Mouse (Mus musculus) midbrain, embryonic 16.5 days (tissue): ENCODE measurements around the gene Calcoco2. TPM values are rescaled to one million over a fixed set of nuclear protein-coding genes. Genes with fewer than 3 reads are reported as not detected.

ENCODE experiments used
- ATAC-seq: fragments of 200-750 bp; cut with Nextera tagmentation; 2 replicates; pipeline ENCODE4 v1.8.0; 2017; ENCODE audit warnings: moderate TSS enrichment
- H3K27ac ChIP-seq: fragments of 300-500 bp; sonication (generic); 2 replicates; pipeline ENCODE4 v1.5.1; 2014; ENCODE audit warnings: mild to moderate bottlenecking, low read length, mixed read lengths
- H3K27me3 ChIP-seq: fragments of 300-500 bp; sonication (generic); 2 replicates; pipeline ENCODE4 v1.6.1; 2014; ENCODE audit warnings: low read depth, low read length, mixed read lengths; ENCODE audit not compliant: control insufficient read depth, insufficient read depth
- H3K36me3 ChIP-seq: fragments of 300-500 bp; sonication (generic); 2 replicates; pipeline ENCODE4 v1.6.1; 2014; ENCODE audit warnings: mild to moderate bottlenecking, low read length, moderate library complexity, mixed read lengths; ENCODE audit not compliant: control insufficient read depth, insufficient read depth
- H3K4me1 ChIP-seq: fragments of 300-500 bp; sonication (generic); 2 replicates; pipeline ENCODE4 v1.6.1; 2014; ENCODE audit warnings: mild to moderate bottlenecking, low read length, mixed read lengths; ENCODE audit not compliant: control insufficient read depth, insufficient read depth
- H3K4me2 ChIP-seq: fragments of 300-500 bp; sonication (generic); 2 replicates; pipeline ENCODE4 v1.6.1; 2014; ENCODE audit warnings: mild to moderate bottlenecking, low read length, mixed read lengths
- H3K4me3 ChIP-seq: fragments of 300-500 bp; sonication (generic); 2 replicates; pipeline ENCODE4 v1.5.1; 2014; ENCODE audit warnings: low read depth, mild to moderate bottlenecking, low read length, moderate library complexity, mixed read lengths
- H3K9ac ChIP-seq: fragments of 300-500 bp; sonication (generic); 2 replicates; pipeline ENCODE4 v1.6.1; 2014; ENCODE audit warnings: low read depth, low read length, mixed read lengths
- H3K9me3 ChIP-seq: fragments of 300-500 bp; sonication (generic); replicated peaks from 2 replicates; pipeline ENCODE4 v1.6.1; 2014; ENCODE audit warnings: mild to moderate bottlenecking, low read length, mixed read lengths; ENCODE audit not compliant: control insufficient read depth, poor library complexity, severe bottlenecking
- WGBS: fragments of 180-500 bp; shearing (Covaris S2); extraction: QIAGEN DNeasy Blood & Tissue Kit; methylation state at CpG from one replicate; pipeline ENCODE4 v1.1.7; 2014; 5-methylcytosine and 5-hydroxymethylcytosine counted together
- polyA plus RNA-seq: library from polyadenylated mRNA; unstranded; fragments of >200 nt; fragmentation: Nextera tagmentation; extraction: Ambion mirVana; gene quantifications from 2 replicates; pipeline ENCODE4 v1.2.1, GENCODE M21; 2015

The Calcoco2 gene
- 0.17 TPM in 1 of 2 replicates, not detected in the other for polyA plus RNA-seq

DNA sequence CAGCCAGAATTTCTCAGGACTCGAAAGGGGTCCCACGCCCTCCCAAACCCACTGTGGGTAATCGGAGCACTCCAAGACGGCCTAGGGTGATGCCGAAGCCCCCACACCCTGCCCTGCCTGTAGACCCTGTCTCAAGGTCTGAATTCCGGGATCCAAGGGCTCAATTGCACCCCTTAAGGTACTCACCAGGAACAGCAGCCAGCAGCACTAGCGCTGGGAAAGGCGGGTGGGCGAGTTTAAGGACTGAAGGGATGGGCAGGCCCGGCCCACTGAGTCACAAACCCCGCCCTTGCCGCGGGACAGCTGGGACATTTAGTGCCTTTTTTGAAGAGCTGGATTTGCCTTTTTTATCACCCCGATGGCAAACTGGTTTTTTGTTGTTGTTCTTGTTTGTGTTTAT, at the start of gene Calcoco2:
Gene Calcoco2, minus strand, starts transcription at position 214 of the 400 bp plus-strand sequence.
- 46% methylated on average over 14 of the region's 14 CpGs for WGBS
- H3K9ac ChIP-seq: no peak within 1 kb of the TSS
- no peak within 1 kb of the TSS for H3K4me2 ChIP-seq
- H3K27me3 ChIP-seq: no peaks in the 10 kb centered on the region
- ATAC-seq: no peak
- no peaks in the 10 kb centered on the region for H3K9me3 ChIP-seq
- no peak within 1 kb of the TSS for H3K27ac ChIP-seq
- no peaks in the 10 kb centered on the region for H3K36me3 ChIP-seq
- H3K4me1 ChIP-seq: no peaks in the 10 kb centered on the region
- H3K4me3 ChIP-seq: no peak within 1 kb of the TSS

DNA sequence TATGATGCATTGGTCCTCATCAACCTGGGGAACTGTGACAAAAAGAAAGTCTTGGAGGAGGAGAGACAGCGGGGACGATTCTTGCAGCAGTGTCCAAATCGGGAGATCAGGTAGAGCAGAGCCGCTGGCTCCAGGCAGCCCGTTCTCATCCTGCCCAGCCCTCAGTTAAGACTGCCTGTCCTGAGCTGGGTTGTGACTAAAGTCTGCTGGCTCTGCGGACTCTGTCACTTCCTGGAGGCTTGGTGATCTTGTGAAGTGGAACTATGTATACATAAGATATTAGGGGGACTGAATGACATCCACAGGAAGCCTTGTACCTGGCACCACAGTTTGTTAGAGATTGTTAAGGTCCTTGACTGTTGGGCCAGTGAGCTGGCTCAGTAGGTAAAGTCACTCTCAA, 35.7 kb upstream of the Calcoco2 start:
- Histone ChIP-seq H3K4me2 (no peak overlapping the region), H3K36me3 (no peaks in the 10 kb centered on the region), H3K9ac (no peak overlapping the region), H3K27ac (no peak overlapping the region), H3K4me3 (no peak overlapping the region), H3K4me1 (no peaks in the 10 kb centered on the region; the same call in 1 of the 2 replicates), H3K9me3 (no peaks in the 10 kb centered on the region), H3K27me3 (peaks cover 35% of the 10 kb centered on the region)
- WGBS: 75% methylated on average over 6 of the region's 6 CpGs
- ATAC-seq: no peak

DNA sequence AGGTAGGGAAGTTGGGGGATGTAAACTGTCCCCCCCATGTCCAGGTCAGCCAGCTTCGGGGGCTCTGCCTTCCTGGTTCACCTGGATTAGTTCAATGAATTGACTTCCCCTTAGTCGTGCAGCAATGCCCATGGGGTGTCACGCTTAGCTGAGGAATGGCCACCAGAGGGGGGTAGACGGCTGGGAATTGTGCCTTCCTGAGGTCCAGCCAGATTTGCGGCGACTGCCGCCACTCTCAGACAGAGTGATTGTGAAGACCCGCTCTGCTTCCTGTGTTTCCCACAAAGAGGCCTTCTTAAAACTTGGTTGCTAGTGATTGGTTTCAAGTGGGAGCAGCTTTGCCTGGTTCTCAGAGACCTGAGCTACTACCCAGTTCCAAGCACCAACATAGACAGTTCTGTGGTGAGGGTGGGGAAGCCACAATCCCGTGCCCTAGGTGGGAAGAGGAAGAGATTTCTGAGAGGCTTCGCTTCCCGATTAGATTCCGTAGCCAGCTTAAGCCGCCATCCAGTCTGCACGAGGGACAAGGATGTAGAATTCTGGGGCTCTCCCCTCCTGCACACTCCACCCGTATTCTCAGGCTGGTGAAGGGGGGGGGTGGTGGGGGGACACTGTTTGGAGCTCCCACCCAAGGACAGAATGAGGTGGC, 34.0 kb upstream of the Calcoco2 start:
- H3K27me3 ChIP-seq: peaks cover 35% of the 10 kb centered on the region
- H3K4me2 ChIP-seq: peak overlapping the region; percentile 36
- no peak overlapping the region for H3K27ac ChIP-seq
- 2% methylated on average over 15 of the region's 15 CpGs for WGBS
- H3K36me3 ChIP-seq: no peaks in the 10 kb centered on the region
- 0 out of 2 replicates have a peak overlapping the region, but pooled peaks have one; percentile 30 for H3K9ac ChIP-seq
- ATAC-seq: no peak
- no peaks in the 10 kb centered on the region; the same call in 1 of the 2 replicates for H3K4me1 ChIP-seq
- H3K9me3 ChIP-seq: no peaks in the 10 kb centered on the region
- no peak overlapping the region for H3K4me3 ChIP-seq

DNA sequence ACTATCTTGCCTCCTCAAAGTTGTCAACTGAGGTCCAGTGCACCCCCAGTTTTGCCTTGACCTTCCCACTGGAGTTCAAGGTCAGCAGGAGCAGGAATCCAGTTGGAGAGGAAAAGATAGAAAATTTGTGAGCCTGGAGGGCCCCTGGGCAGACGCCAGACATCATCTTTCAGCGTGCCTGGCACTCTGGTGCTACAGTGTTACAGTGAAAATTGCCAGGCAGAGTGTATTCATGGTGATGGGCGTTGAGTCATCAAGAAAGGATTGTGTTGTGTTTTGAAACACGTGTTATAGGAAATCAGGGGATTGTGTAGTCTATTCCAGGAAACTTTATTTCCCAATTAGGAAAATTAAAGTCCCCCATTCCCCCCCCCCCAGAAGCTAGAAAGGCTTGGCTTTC, 32.0 kb upstream of the Calcoco2 start:
- ATAC-seq: no peak
- WGBS: 68% methylated on average over 4 of the region's 4 CpGs
- peaks cover 30% of the 10 kb centered on the region for H3K27me3 ChIP-seq

DNA sequence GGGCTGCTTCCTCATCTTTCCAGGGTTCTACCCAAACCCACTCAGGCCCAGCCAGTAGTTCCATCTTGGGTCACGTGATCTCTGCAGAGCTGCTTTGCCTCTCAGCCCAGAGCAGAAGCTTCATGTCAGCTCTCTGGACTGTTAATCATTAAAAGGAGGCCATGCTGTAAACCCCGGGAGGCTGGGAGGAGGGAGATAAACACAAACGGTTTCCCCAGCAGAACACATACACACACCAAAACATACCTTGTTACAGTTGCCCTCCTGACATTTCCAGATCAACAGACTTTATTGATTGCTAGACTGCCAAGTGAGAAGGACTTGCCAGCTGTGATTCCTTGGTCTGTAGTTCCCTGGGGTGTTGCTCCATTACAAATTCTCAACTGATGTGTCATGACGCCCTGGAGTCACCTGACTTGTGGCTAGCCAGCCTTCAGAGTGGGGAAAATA, 29.0 kb upstream of the Calcoco2 start:
- Histone ChIP-seq H3K9me3 (no peaks in the 10 kb centered on the region), H3K4me2 (no peak overlapping the region), H3K27ac (no peak overlapping the region), H3K36me3 (no peaks in the 10 kb centered on the region), H3K4me1 (no peaks in the 10 kb centered on the region; the same call in 1 of the 2 replicates), H3K4me3 (no peak overlapping the region), H3K9ac (no peak overlapping the region), H3K27me3 (peaks cover 11% of the 10 kb centered on the region)
- 52% methylated on average over 4 of the region's 4 CpGs for WGBS
- ATAC-seq: no peak

More for the DNA sequence above, 32.0 kb upstream of the Calcoco2 start:
- Histone ChIP-seq H3K36me3 (no peaks in the 10 kb centered on the region), H3K4me3 (no peak overlapping the region), H3K9ac (no peak overlapping the region), H3K4me2 (no peak overlapping the region), H3K4me1 (no peaks in the 10 kb centered on the region; the same call in 1 of the 2 replicates), H3K9me3 (no peaks in the 10 kb centered on the region), H3K27ac (no peak overlapping the region)

DNA sequence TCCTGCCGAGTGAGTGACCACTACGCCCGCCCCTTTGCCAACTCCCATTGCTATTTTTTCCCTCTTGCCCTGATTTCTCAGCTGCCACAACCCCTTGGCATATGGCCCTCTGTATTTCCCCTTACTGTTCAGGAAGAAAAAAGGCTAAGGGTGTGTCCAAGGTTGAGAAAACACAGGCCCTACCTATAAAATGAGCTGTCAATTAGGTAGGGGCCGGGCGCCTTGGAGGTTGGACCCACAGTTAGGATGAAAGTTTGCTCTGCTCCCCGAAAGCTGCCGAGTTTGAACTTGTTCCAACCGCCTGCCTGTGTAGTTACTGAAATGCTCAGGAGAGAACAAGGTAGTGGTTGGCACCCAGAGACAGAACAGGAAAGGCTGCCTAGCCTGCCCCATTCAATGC, 24.1 kb upstream of the Calcoco2 start:
- H3K9ac ChIP-seq: no peak overlapping the region
- no peak overlapping the region for H3K27ac ChIP-seq
- H3K4me1 ChIP-seq: 0 out of 2 replicates have a peak, but pooled peaks cover 2% of the 10 kb centered on the region
- 89% methylated on average over 8 of the region's 8 CpGs for WGBS
- no peaks in the 10 kb centered on the region for H3K36me3 ChIP-seq
- no peak overlapping the region for H3K4me2 ChIP-seq
- ATAC-seq: no peak
- H3K4me3 ChIP-seq: no peak overlapping the region
- no peaks in the 10 kb centered on the region for H3K9me3 ChIP-seq
- H3K27me3 ChIP-seq: 0 out of 2 replicates have a peak, but pooled peaks cover 3% of the 10 kb centered on the region

DNA sequence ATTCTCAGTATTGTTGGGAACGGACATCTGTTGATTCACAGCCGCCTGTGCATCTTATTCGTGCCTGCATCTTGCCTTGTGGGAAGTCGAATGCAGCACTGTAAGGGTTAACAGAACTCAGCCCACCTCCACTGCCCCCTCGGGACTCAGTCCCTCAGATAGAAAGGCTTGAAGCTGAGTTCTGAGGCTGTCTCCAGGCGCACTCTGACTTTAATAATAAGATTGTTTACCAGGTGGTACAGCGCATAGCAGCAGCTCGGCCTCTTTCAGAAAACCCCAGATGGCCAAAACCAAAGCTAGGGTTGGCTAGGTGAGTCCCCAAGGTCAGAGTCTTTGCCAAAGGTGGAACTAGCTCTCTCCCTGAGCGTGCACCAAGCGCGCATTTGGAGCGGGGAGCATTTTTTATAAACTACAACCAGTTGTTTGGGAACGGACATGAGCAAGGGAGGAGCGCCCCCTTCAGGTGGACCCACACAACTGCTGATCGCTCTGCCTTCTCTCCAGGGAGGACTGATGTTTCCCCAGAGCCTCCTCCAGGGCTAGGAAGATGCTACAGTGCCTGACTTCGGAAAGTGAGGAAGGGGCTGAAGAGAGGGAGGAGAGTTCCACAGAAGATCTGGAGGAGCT, 21.6 kb upstream of the Calcoco2 start, which contains the start of gene Ttll6:
Gene Ttll6, plus strand, starts transcription at position 548 of the 627 bp plus-strand sequence.
- no peaks in the 10 kb centered on the region for H3K9me3 ChIP-seq
- H3K4me1 ChIP-seq: 0 out of 2 replicates have a peak, but pooled peaks cover 2% of the 10 kb centered on the region
- 14% methylated on average over 16 of the region's 16 CpGs for WGBS
- 0 out of 2 replicates have a peak, but pooled peaks cover 3% of the 10 kb centered on the region for H3K27me3 ChIP-seq
- ATAC-seq: no peak
- H3K4me2 ChIP-seq: peak within 1 kb of the TSS; percentile 10; the same call in 1 of the 2 replicates
- no peaks in the 10 kb centered on the region for H3K36me3 ChIP-seq
- no peak within 1 kb of the TSS for H3K27ac ChIP-seq
- no peak within 1 kb of the TSS for H3K9ac ChIP-seq
- no peak within 1 kb of the TSS for H3K4me3 ChIP-seq

DNA sequence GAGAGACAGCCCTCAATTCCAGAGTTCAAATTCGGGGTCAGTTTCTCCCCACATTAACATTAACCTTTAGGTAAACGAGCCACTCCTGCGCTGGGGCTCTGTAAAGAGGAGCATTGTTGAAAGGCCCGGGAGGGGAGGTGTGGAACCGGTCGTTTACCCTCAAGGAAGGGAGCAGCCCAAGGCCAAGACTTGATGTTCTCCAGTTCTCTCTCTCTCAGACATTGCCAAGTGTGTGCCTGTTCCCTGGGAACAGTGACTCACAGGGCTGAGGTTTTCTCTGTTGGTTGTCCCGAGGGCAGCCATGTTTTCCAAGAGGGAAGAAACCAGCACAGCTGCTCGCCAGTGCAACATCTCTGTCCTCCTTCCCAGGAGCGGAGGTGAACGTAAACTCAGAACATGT, 18.8 kb upstream of the Calcoco2 start:
- Histone ChIP-seq H3K9ac (no peak overlapping the region), H3K4me3 (no peak overlapping the region), H3K27ac (no peak overlapping the region), H3K27me3 (peaks cover 11% of the 10 kb centered on the region), H3K4me1 (0 out of 2 replicates have a peak, but pooled peaks cover 2% of the 10 kb centered on the region), H3K4me2 (no peak overlapping the region), H3K36me3 (no peaks in the 10 kb centered on the region), H3K9me3 (no peaks in the 10 kb centered on the region)
- WGBS: 69% methylated on average over 10 of the region's 10 CpGs
- no peak for ATAC-seq
